Mouse (Mus musculus): ENCODE results near the gene Herc1.

Gene Herc1

DNA sequence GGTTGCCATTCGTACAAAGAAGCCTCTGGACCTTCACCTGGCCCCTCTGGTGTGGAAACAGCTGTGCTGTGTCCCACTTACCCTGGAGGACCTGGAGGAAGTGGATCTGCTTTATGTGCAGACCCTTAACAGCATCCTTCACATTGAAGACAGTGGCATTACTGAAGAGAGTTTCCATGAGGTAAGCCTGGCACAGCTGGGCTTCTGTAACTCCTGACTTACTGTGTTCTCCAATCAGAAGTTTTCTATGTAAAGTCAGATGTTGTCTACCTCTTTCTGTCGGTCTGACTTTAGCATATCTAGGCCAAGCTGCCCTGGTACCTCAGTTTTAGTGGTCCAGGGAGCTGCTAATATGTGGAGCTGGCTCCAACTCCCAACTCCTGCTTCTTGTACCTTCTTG is 151.0 kb downstream of the Herc1 start:
- DNase-seq (ENCODE audit: low spot score in 2 of 2), result no peak

DNA sequence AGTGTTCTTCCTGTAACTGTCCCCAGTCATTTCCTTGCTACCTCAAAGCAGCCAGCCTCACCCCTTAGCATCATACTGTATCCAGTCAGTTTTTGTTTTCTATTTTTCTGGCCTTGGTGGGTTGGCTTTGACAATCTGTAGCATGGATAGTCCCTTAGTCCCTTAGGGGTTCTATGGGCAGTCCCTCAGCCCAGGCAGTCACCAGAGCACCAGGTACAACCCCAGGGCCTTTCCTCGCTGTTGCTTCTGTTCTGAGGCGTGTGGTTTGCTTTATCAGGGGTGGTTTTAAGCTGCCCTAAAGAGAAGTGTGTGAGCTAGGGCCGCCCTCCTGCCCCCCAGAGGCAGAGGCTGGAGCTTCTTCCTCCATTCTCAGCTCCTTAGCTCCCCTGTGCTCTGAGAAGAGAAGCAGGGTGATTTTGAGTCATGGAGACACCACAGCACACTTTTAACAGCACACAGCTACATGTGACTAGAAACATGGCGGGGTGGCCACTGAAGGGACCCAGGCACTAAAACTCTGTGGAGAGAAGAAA is 153.7 kb downstream of the Herc1 start:
- DNase-seq (ENCODE audit: low spot score in 2 of 2), result no peak

DNA sequence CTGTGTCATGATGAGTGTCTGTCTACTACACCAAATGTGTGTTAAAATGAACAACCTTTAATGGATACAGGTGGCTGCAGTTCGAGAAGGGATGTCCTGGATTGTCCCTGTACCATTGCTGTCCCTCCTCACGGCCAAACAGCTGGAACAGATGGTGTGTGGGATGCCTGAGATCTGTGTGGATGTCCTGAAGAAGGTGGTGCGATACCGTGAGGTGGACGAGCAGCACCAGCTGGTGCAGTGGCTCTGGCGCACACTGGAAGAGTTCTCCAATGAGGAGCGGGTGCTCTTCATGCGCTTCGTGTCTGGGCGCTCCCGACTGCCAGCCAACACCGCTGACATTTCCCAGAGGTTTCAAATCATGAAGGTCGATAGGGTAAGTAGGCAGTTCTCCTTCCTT is 154.3 kb downstream of the Herc1 start:
- DNase-seq (ENCODE audit: low spot score in 2 of 2), result peak in 1 of 2 experiments; percentile 82

DNA sequence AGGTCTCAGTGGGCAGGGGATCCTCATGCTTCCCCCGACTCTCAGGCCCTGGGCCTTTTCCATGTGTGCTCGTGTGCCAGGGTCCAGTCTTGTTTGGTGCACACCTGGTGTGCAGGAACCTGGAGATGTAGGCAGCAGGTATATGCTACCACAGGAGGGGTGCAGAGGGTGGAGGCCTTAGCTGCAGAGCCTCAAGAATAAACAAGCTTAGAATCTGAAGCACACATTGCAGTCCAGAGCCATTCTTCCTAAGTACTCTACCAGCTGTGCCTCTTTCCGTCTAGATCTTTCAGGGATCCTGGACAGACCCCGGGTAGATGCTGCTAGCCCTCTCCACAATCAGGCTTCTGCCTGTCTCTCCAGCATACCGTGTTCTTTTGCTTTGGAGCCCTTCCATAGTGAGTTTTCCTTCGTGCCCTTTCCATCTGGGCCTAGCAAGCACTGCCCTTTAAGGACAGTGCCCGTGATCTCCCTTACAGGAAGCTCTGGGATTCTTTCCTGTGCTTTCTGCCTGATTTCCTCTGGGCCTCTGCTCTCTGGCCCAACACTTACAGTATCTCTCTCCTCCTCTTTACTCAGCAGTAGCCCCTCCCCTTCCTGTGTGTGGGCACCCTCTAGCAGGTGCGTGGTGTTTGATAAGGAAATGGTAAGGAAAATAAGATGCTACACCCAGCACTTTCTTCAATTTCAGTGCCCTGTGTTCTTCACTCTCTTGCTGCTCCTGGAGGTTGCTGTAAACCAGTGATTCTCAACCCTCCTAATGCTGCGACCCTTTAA is 155.1 kb downstream of the Herc1 start:
- DNase-seq (ENCODE audit: low spot score in 2 of 2), result no peak

DNA sequence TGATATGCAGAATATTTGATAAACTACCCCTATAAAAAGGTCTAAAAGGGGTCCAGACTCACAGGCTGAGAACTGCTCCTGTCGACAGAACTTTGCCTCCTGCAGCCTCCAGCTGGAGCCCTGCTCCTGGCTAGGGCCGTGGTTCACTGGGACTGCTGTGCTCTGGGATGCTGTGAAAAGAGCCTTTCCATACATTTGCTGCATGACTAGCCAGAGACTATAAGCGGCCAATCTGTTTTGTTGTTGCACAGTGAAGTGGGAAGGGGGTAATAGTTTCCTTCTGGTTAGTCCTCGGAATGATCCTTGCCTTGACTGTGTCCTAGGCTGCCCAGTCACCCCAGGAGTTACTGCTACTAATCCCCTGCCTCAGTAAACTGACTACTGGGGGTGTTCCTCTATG is 155.8 kb downstream of the Herc1 start:
- no peak for DNase-seq (ENCODE audit: low spot score in 2 of 2)

DNA sequence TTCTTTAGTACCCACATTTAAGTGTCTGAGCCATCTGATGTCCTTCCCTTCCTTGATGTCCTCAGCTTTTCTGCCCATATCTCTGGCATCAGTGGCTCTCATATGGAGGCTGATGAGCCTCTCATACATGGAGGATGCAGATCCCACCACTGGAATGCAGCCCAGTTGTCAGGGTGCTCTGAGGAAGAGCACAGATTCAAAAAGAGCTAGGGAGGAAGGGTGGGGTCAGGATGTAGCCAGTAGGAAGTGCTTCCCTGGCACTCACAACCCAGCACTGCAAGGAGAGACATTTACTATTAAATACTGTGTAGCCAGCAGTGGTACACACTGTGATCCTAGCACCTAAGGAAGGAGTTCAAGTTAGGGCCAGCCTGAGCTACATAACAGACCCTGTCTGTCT is 156.2 kb downstream of the Herc1 start:
- DNase-seq (ENCODE audit: low spot score in 2 of 2), result no peak

DNA sequence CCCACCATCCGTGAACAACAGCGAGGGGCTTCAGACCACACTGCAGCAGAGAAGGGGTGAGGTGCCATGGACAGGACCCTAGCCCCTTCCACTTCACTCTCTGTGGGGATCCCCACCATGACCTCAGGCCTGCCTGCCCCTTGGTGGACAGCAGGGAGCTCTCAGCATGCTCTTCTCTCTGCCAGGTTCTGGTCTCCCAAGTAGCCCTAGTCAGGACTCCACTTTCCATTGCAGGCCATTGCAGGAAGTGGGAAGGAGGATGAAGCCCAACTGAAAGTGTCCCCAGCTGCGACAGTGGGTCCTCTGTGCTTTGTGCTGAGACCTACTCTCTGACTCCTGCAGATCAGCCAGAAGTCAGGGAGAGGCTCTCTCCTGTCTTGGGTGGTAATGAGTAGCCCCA is 157.4 kb downstream of the Herc1 start:
- DNase-seq (ENCODE audit: low spot score in 2 of 2), result no peak

DNA sequence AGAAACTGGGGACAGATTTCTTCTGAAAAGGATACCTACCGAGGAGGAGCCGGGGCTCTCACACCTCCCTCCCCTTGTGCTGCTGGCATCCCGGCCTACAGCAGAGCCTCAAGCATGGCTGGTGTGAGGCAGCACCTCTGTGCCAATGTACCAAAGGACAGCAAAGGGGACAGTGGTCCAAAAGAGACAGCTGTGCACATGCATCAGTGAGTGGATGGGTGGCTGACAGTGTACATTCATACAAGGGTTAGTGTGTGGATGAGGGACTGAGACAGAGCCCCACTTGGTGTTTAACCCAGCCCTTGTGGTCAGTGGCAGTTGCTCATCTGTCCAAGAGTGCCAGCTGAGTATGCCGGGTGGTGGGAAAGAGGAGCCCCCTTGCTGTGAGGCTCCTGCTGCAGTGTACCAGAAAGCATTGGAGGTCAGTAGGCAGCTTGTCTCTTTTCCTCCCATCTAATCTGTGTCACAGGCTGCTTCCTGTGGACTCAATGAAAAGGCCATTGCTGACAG is 158.7 kb downstream of the Herc1 start:
- DNase-seq (ENCODE audit: low spot score in 2 of 2), result no peak

DNA sequence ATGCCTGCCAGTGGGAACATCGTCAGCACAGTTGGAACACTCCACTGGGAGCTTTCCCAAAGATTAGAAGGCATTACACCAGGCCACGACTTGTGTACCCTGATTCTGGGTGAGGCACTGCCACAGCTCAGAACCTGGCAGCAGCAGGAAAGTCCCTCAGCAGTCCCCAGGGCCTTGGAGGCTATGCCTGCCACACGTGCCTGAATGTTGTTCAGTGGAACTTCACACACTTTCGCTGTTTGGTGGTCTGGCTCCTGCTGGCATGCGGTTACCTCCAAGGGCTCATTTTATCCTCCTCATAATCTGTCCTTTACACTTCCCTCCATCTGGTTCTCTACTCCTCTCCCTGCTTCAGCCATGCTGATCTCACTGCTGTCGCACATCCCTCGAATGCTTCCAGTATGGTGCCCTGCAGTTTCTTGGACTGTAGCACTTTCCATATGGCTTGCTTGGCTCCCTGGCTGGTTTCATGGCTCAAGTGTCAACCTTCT is 160.1 kb downstream of the Herc1 start:
- DNase-seq (ENCODE audit: low spot score in 2 of 2), result no peak

DNA sequence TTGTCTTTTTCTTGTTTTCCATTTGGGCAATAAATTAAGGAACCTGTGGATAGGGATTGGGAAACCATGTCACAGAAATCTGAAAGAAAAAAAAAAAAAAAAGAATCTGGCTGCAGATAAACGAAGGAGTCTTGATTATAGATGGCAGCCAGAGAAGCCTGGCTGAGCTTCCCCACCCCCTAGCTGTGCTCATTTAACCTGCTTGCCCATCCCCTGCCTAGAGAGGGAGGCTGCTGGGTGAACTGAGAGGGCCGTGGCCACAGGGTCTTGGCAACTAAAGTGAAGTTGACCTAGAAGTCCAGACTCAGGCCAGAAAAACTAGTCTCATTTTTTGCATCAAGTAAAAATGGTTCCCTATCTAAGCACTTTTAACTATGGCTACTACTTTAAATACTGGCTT is 160.7 kb downstream of the Herc1 start:
- no peak for DNase-seq (ENCODE audit: low spot score in 2 of 2)

DNA sequence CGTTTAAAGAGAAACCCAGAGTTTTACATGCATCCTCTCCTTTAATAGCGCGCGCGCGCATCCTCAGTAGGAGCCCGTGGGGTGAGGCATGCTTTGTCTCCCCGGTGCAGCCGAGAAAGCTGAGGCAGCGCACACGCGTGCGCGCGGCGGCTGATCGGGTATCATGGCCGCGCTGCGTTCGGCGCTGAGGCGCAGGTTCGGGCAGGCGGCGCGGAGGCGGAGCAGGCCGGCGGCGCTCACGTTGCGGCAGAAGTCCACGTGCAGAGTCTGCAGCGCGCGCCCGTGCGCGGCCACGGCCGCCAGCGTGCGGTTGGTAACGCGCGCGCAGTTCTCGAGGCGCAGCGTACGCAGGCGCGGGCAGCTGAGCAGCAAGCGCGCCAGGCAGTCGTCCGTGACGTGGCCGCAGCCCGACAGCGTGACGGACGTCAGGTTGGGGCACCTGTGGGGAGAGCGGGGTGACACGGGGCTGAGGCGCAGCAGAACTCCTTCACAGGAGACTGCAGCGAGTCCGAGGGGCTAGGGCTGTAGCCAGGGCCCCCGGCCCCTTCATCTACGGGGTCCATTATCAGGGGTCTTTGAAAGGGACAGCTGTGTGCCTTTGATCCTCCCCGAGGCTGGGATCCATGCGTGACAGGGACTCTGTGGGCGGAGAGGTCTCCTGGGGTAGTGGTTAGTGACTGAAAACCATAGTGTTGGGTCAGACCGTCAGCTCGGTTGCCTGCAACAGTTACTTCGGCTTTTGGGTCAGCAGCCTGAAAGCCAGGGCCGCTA is 161.5 kb downstream of the Herc1 start:
- peak; percentile 96 for DNase-seq (ENCODE audit: low spot score in 2 of 2)

DNA sequence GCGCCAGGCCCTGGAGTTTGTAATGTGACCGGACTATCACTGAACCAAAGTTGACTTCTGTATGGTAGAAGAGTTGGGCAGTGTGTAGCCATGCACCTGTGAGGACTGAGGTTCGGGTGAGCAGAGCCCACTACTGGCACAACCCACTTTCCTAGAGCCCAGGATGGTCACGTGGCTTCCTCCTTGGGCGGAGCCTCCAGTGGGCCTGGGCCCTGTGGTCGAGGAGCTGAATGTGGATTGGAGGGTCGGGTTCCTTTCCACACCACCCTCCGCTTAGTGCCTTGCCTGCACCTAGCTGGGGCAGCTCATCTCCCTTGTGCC is 162.1 kb downstream of the Herc1 start:
- DNase-seq (ENCODE audit: low spot score in 2 of 2), result peak; percentile 71 to 87

DNA sequence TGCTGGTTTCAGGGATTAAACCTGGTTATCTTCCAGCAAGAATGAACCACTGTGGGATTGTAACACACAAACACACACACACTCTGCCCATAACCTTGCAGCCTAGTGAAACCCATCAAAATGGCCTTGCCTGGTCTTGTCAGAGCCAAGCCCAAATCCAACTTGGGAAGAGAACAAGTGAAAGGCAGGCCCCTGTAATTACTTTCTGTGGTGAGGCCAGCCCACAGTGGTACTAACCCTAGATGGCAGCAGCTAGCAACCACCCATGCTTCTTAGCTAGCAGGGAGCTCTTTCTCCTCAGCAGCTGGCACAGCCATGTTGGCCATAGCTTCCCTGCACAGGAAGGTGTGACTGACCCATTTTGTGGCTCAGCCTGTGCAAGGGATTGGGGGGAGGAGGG is 162.9 kb downstream of the Herc1 start:
- DNase-seq (ENCODE audit: low spot score in 2 of 2), result no peak

DNA sequence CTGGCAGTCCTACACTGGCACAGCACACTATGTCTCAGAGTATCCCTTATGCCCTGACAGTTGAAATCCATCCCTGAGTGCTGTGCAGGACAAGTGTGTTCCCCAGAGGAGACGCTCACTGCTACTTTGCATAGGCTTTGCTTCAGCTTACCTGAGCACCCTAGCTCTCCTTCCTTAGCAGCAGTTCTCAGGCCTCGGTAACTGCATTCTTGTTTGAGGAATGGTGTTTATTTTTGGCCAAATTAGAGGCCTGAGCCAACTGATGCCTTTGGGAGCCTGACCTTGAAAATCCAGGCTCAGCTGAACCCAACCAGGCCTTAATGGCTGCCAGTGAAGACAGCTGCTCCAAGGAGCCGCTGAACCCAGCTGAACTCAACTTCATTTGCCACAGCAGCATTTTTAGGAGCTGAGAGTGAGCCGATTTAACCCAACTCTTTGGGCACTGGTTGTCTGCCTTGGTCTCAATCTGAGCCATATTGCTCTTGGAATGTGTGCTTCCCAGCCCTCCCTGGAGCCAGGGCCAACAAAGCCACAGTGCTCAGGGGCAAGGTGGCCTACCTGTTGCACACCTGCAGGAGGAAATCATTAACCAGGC is 163.5 kb downstream of the Herc1 start:
- no peak for DNase-seq (ENCODE audit: low spot score in 2 of 2)

DNA sequence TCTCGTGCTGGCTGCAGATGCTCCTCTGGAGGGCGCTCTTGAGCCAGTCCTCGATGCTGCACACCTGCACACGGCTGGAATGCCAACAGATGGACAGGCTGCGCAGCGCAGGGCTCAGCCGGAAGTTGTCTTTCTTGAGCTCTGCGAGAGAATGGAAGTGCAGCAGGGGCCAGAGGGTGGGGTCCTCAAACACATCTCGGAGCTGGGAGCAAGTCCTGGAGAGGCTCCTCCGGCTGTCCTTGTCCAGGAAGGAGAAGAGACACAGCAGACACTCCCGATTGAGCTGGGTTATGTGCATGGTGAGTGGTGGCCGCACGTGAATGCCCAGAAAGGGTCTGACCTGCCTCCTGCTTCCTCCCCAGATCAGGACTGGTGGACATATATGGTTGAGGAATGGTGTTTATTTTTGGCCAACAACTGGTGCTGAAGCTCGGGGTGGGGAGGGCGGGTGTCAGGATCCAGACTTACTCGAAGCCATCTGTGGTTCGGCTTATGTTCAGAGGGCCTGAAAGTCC is 164.1 kb downstream of the Herc1 start, which contains the start of gene Fbxl22:
Gene Fbxl22 (minus strand): TSS at position 338 of the 515 bp plus-strand sequence.
- DNase-seq (ENCODE audit: low spot score in 2 of 2), result peak in 1 of 2 experiments; percentile 68

DNA sequence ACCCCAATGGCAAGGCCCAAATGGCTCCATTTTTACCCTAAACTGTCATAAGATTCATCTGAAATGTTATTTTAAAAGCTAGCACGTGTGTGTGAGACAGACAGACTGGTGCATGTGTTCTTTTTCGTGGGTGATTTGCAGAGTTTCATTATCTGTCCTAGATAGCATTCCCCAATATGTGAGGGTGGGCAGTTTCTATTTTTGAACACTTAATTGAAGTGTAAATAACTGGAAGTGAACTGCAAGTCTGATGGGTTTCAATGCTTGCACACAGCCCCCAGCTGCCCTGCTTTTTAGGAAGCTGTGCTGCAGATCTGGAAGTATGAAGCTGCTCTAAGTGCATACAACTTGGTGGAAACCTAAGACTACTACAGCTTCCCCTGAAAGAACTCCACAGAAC is 164.9 kb downstream of the Herc1 start:
- no peak for DNase-seq (ENCODE audit: low spot score in 2 of 2)

DNA sequence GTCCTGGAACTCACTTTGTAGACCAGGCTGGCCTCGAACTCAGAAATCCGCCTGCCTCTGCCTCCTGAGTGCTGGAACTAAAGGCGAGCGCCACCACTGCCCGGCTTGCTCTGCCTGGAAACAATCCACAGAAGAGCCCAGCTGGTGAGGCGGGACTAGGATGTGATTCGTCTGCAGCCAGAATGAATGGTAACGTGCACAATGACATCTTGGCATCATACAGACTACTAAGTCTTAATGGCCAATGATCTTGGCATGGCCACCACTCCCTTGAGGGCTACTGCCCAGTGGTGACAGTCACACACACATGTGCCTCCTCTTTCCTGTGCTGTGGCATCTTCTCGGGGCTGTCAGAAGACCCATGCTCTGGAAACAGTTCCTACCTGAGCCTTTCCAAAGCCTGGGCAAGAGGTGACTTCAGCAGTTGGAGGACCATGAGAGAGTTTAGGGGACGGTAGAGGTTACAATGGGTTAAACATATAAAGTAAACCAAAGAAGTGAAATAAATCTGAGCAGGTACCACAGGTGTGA is 165.5 kb downstream of the Herc1 start:
- no peak for DNase-seq (ENCODE audit: low spot score in 2 of 2)

DNA sequence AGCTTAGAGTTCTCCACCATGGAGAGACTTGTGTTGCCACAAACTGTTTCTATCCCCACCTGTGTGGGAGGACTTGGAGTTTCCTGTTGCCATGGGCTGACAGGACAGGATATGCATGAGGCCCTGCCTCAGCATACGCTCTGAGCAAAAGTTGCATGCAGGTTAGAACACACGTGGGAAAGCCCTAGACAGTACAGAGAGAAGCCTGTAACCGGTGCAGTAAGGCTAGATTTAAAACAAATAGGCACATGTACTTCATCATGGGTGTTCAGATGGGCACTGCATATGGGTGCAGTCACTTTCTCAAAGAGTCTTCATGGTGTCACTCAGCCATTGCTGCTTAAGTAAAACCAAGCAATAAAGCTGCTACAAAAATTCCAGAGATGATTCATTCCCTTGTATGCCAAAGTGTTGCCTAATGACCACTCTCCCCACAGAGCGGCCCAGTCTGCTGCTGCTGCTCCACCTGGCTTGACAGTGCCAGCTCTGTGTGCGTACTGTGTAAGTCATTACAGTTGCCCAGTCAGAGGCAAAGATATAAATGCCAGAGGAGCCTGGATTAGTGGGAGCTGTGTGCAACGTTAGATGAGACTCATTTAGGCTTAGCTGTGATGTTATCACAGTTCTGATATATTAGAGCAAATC is 166.2 kb downstream of the Herc1 start:
- DNase-seq (ENCODE audit: low spot score in 2 of 2), result no peak

DNA sequence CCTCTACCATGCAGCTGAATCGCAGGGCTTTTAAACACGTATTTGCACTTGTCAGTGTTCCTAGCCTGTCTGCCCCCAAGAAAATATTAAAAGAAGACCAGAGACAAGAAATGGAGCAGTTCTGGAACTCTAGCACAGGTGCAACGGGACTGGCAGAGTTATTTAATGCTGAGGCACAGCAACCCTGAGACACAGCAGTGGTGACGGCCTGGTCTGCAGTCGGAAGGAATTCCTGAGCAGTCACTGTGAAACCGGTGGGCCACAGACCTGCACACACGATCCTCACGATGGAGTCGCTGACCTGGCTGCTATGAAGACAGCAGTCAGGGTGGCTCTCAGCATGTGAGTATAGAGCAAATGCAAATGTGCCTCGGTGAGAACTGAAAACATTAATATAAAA is 167.5 kb downstream of the Herc1 start:
- DNase-seq (ENCODE audit: low spot score in 2 of 2), result no peak

DNA sequence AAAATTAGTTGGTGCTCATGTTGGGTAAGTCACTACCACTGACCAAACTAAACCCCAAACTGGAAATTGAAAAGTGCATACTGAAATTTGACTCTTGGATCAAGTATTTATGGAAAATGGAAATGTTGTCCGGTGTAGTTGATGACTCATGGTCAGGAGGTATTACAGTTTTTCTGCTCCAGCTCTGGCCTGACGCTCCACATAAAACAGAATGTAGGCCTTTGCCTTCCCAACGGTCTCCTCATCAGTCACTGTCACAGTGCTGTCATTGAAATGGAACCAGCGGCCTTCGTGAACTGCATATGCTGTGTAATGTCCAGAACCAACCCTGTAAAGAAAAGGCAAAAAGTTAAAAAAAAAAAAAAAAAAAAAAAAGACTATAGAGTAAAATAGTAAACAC is 168.0 kb downstream of the Herc1 start:
- DNase-seq (ENCODE audit: low spot score in 2 of 2), result no peak

DNA sequence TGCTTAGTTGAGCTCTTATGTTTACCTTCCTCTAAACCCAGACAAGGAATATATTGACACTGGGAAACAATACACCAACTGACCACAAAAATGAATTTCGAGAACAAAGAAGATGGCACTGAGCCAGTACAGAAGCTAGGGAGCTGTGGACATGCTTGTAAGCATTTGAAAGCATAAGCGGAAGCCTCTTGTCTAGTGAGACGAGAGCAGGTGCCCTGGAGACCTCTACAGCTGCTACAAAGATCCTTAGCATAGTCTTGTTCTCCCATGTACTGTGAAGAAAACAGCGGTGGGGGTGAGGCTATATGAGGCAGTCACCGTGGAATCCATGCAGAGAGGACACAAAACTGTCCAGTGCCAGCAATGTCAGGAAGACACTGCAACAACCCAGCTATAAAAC is 168.7 kb downstream of the Herc1 start:
- no peak for DNase-seq (ENCODE audit: low spot score in 2 of 2)
